Mouse (Mus musculus) gastrocnemius, postnatal 10 days (tissue): ENCODE data around the gene Ppp3ca. TPM values are rescaled to one million over a fixed set of nuclear protein-coding genes. Genes with fewer than 3 reads are reported as not detected.

Experiments
- microRNA-seq, 2 experiments: library from miRNA; unstranded; fragments of <30 nt; microRNA quantifications; one replicate each; pipeline ENCODE4 v1.2.0; 2021
- total RNA-seq, 2 experiments: library from RNA; stranded (reverse); gene quantifications; 2 replicates each; pipeline ENCODE4 v1.2.3; 2021

The Ppp3ca gene
- total RNA-seq, 2 experiments from 2014 or later, result 161 to 166 TPM

Small RNA genes within 50 kb of the gene (microRNA-seq; reads per million reads assigned to microRNA genes)
- 0 reads per million in 2 experiments for gene Gm44327
